Mouse (Mus musculus) adrenal gland, postnatal 4 days (tissue): ENCODE data around the gene Il11. TPM values are rescaled to one million over a fixed set of nuclear protein-coding genes. Genes with fewer than 3 reads are reported as not detected.
"Not testable (repeated sequence)": the region's sequence is repeated elsewhere in the genome, so short reads cannot be mapped to it uniquely, and the experiment has no call there.

Source experiments
- DNase-seq, 2 experiments: peaks; one replicate each; pipeline ENCODE4 v3.0.0; 2021 to 2022; ENCODE audit warnings: low spot score in 2 of 2, mixed read lengths in 2 of 2
- long read RNA-seq, 2 experiments: library from polyadenylated mRNA; stranded (forward); transcript quantifications; one replicate each; pipeline ENCODE4 v2.0.0; 2021
- total RNA-seq, 2 experiments: library from RNA; stranded (reverse); gene quantifications; 2 replicates each; pipeline ENCODE4 v1.2.3; 2021

The Il11 gene
- total RNA-seq = under 1 TPM; 0.14 to 0.31 TPM
- long read RNA-seq, experiment 1 = 0 reads
- long read RNA-seq, experiment 2, partial matches to known transcripts = 0 of 1 reads
- long read RNA-seq, experiment 2, other reads (novel, unspliced or antisense) = 1 of 1 reads

DNA sequence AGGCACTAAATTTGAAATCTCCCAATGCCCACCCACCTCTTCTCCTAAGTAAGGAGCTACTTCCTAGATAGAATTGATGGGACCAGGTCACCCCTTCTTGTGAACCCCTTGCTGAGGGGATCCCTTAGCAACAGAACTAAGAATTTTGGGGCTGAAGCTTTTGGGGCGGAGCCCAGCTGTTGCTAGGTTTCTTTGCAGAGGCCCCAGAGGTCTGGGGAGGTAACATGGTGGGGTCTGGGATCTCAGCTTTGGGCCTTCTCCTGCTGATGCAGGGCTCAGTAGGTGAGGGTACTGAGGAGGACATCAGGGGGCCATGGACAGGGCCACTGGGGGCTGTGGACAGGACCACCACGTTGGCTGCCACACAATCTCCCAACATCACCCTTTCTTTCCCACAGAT is at the start of gene Il11, which contains the start of gene Tmem190:
Il11 (minus strand) TSS at position 101 of the 400 bp plus-strand sequence.
Tmem190 (plus strand) TSS at position 179 of the 400 bp plus-strand sequence.
- DNase-seq = no peak

DNA sequence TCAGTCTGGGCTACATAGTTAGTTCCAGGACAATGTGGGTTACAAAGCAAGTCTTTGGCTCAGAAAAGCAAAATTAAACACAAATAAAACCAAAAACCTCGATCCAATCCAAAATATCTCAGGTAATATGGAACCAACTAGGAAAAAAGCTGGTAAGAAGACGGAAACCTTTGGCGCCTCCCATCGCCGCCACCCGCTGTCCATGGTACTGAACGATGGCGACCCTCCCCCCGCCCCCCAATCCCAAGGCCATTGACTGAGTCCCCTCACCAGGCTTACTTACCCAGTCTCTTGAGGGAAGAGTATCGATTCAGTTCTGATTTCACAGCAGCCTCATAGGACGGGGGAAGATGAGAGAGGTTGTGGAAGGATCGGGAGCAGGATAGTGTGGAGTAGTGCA is 47.8 kb upstream of the Il11 start:
- DNase-seq = no peak

DNA sequence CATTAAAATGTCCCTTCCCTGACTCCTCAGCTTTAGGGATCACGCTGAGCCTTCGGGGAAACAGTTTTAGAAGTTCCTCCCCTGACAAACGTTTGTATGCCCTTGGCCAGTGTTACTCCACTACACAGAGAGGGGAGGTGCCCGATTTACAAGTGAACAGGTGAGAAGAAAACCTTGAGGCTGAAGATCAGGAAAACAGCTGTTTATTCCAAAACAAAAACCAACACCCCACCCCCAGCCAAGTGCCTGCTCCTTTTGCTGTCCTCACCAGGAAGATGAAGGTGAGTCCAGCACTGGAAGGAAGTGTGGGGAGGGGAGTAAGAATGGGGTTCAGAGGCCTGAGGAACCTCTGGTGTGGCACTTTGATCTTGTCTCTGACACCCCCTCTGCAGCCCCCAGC is 42.7 kb upstream of the Il11 start:
- no peak for DNase-seq

DNA sequence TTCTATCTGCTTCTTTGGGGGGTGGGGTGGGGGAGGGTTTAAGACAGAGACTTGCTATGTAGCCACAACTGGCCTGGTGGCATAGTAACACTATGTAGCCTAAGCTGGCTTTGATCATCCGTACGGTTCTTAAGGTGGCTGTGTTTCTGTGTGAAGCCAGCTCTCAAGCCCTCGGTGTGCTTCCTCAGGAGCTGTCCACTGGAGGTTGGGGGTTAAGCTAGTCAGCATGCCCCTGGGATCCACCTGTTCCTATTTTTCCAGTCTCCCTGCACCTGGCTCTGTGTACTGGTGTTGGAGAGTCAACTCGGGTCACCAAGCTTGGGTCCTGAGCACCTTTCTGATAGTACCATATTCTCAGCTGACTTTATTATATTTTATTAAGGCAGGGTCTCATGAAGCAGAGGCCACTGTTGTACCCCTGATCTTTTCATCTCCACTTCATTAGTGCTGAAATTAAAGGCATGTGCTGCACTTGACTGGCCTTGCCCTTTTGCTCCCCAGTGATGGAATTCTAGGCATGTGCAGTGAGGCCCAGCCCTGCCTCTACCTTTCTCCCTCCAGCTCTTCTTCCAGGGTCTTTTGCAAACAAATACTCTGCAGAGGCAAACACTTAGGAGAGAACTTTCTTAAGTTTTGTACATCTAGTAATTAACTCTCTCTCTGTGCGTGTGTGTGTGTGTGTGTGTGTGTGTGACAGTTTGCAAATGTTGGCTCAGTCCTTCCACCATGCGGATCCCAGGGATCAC is 39.7 kb upstream of the Il11 start:
- DNase-seq = no peak

DNA sequence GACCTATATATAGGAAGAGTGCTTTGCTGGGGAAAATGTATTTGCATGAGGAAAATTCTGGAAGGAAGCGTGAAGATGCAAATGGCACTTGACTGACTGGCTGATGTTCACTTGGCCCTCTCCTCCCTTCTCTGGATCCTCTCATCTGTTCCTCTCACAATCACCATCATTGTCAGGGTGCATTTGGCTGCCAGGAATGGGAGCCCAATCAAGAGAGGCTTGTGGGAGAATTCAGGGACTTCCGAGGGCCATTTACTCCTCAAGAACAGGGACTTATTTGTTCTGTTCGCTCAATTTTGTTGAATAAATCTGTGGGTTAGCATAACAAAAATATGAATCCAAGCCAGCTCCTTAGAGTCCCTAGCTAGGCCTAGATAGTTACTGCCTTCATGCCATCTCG is 39.0 kb upstream of the Il11 start:
- no peak for DNase-seq

DNA sequence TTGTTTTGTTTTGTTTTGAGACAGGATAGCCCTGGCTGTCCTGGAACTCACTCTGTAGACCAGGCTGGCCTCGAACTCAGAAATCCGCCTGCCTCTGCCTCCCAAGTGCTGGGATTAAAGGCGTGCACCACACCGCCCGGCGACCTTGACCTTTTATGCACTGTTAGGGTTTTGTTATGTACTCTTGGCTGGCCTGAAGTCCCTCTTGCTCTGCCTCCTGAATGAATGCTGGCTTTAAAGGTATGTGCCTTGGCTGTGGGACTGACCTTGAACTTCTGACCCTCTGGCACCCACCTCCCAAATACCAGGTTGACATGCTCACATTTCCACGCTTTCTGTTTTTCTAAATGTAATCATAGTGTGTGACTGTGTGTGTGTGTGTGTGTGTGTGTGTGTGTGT is 38.3 kb upstream of the Il11 start:
- DNase-seq = not testable (repeated sequence)

DNA sequence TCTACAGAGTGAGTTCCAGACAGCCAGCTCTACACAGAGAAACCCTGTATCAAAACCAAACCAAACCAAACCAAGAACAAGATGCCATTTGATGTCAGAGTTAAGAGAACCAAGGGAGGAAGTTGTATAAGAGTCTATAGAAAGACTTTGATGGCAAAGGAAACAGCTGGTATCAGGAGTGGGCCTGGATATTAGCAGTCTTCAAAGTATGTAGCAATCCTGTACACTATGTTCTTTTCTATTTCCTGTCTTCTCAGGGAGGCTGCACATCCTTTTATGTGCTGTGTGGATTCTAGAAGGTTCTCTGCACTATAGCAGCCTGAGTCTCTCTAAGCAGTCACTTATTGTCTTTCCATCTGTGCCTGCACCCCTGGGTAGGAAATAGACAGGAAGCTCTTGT is 33.9 kb upstream of the Il11 start:
- no peak for DNase-seq

DNA sequence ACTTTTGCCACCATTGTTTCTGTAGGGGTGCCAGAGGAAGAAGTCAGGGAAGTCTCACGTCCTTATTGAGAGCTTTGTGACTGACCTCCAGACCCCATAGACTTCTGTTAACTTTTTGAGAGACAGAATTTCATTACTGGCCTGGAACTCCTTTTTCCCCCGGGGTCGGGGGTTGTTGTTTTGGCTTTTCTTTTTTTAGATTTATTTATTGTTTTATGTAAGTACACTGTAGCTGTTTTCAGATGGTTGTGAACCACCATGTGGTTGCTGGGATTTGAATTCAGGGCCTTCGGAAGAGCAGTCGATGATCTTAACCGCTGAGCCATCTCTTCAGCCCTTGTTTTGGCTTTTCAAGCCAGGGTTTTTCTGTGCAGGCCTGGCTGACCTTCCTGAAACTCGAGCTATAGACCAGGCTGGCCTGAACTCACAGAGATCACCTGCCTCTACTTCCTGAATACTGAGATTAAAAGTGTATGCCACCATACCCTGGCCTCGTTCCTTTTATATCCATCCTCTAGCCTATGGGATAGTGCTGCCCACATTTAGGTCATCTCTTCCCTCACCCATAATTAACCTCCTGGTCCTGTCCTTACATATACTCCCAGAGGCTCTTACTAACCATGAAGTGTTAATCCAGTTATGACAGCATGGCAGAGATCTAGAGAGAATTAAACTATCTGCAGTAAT is 30.6 kb upstream of the Il11 start:
- no peak for DNase-seq

DNA sequence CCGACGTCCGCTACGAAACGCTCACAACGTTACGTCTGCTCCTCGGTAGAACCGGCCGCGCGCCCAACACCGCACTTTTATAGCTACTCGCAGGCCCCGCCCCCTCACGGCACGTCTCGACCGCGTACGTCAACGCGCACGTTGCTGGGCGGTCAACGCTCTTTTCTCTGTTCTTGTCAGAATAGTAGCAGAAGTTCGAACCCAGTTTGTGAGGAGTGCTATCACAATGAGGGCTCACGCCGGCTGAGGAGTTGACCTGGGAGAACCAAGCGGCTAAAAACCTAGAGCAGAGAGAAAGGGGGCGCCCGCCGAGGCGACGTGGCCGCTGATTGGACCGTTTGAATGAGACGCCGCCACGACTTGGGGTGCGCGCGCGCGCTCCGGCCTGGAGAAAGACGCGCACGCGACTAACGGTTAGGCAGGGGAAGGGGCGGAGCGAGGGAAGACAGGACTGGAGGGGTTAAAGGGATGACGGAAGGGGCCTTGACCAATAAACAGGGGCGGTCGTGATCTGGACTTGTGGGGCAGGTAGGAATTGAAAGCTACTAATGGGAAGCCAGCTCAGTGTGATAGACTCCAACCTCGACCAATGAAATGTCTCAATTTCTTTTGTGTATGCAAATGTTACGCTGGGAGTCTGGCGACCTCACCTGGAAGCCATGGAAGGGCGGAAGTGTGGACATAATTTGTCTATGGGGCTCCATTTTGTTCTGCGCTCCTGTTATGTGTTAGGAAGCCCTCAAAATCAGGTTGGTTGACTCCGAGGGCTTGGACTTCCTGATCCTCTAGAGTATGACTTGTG is 29.8 kb upstream of the Il11 start, which contains the start of gene Ube2s:
Ube2s (minus strand) TSS at position 288 of the 802 bp plus-strand sequence.
- peak; percentile 90 to 94 for DNase-seq

DNA sequence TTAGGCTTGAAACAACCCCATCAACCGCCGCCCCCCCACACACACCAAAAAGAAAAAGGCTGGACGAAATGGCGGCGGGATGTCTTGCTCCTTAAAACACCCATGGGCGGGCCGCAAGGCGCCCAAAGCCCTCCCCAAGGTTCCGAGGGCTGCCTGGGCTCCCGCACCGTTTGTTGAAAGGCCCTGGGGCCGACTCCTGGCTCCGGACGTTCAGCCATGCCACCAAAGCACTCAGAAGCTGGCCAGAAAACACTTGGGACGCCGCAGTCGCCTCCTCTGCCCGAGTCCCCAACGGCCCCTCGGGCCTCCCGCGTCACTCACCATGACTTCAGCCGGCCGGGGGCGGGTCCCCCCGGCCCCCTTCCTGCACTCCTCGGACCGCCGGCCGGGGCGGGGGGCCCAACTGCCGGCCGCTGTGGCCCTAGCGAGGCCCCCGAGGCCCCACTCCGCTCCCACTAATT is 29.2 kb upstream of the Il11 start:
- peak; percentile 23 to 39 for DNase-seq

DNA sequence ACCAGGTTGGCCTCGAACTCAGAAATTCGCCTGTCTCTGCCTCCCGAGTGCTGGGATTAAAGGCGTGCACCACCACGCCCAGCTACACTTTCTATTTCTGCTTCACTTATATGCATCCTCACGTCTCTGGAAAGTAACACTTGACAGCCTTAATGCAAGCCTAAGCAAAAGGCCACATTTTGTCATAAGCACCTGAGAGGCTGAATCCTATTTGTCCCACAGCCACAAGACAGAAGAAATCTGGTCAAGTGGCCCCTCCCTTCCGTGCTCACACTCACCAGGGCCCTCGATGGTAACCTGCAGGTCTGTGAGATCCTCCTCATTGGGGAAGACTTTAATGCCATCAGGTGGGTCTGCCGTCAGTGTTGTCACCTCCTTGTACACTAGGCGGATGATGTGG is 28.5 kb upstream of the Il11 start:
- DNase-seq = not testable (repeated sequence)

DNA sequence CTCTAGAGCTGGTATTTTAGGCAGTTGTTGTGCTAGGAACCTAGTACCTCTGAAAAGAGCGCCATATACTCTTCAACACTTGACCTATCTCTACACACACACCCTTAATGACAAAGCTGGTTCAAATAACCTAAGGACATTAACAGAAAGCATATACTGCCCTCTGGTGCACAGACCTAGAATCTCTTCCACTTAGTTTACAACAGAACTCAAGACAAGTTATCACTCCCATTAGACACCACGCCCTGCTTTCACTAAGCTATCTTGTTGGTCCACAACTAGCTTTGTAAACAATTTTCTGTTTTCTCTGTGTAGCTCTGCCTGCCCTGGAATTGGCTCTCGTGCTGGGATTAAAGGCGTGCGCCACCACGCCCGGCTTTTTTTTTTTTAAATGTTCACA is 24.1 kb upstream of the Il11 start:
- DNase-seq = no peak

DNA sequence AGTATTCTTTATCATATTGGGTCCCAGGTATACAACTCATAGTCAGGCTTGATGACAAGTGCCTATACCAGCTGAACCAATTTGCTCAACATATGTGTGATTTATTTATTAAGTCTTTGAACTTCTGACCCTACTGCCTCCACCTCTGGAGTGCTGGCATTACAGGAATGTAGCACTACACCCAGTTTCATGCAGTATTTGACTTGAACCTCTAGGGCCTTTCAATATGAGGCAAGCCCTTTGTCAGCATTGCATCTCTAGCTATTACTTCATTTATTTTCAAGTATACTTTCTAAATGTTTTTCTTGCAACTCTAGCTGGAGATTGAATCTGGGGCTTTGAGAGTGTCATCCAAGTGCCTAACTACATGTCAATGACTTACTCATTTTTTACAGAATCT is 19.6 kb upstream of the Il11 start:
- DNase-seq = no peak

DNA sequence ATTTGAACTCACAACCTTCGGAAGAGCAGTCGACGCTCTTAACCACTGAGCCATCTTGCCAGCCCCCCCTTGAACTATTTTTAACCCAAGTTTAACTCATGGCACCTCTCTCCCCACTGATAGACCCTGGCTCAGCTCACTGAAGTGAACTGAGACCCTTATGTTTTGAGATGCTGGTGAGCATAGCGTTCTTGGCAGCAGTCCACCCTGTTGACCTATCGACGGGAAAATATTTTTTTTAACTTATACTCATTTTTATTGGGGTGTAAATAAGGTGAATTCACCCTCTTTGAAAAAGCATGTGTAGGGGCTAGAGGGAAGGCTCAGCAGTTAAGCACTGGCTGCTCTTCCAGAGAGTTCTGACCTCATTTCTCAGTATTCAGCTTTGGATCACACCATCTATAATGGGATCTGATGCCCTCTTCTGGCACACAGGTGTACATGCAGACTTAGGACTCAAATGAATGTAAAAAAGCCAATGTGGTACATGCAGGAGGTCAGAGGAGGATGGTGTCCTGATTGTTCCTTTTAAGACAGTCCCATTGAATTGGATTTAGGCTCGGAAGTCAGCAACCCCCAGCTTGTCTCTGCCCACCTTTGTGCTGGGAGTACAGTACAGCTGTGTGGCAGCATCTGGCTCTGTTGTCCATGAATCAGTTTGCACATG is 13.2 kb upstream of the Il11 start:
- DNase-seq = no peak

DNA sequence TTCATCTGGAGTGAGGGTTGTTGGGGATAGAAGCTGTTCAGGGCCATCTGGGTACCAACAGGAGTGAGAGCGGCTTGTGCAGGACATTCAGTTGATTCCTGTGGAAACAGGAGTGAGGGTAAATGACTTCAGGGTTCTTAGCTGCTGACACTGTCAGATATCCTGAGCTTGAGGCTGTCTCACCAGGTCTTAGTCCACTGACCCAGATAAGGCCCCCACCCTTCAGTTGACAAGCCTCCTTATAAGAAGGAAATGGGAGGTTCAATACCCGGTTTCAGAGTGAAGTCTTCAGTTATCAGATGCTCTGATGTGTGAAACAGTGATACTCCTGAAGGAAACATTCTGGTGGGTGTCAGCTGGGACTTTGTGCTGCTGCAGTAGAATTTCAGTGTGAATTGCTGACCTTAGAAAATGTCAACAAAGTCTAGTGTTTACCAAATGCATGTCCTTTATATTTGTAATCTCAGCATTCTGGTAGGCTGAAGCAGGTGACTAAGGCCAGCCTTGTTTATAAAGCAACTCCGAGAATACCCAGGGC is 12.0 kb upstream of the Il11 start:
- DNase-seq = no peak

DNA sequence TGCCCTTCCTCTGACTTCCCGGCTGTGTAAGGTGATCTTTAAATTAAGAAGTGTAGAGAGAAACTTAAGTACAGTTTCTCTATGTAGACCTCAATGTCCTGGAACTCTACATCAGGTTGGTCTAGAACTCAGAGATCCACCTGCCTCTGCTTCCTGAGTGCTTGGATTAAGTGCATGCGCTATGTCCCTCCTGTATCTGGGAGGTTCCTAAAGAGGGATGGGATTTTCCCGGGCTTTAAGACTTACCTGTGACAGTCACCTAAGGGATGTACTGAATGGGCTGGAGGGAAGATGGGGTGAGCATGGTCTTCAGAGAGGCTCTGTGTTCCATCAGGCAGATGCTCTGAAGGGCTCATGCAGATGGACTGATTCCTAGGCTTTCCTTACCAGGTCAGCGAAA is 11.0 kb upstream of the Il11 start:
- no peak for DNase-seq

DNA sequence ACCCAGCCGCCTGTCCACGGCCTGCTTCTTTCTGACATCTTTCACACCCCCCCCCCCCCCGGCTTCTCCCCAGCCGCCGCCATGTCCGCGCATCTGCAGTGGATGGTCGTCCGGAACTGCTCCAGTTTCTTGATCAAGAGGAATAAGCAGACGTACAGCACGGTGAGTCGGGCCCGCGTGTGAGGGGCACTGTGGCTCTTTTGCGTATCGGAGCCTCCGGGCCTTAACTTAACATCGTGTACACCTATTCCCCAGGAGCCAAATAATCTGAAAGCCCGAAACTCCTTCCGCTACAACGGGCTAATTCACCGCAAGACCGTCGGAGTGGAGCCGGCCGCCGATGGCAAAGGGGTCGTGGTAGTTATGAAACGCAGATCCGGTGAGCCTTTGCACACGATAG is 10.6 kb upstream of the Il11 start:
- DNase-seq = not testable (repeated sequence)

DNA sequence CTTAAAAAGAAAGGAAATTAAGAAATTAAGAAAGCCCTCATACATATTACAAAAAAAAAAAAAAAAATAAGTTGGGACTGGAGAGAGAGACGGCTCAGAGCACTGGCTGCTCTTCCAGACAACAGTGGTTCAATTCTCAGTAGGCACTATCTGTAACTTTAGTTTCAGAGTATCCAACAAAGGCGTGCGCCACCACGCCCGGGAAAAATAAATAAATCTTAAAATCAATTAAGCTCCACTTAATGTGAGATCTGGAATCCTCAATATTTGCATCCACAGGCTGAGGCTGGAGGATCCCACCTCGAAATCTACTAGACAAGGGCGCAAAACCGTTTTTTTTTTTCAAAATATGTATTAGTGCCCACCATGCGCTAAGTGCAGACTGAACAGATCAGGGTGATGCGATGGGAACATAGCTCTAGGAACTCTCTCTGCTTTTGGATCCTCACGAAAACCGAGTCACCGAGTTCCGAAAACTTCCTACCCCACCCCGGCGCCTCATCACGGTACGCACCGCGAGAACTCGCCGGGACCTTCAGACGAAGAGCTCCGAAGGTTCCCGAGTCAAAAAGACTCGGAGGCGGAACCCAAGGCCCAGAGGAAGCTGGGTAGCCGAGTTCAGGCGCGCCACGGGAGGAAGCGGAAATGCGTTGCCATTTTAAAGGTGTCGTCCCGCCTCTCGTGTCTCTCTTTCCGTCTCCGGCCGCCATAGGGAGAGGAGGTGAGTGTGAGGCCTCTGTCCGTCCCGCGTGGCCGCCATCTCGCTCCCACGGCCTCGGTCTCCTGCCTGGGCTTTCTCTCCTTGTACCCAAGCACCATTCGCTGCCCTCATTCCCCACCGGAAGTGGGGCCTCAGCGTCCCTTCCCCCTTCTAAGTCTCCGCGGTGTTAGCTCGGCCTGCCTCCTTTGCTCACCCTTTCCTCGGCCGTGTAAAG is 9.9 kb upstream of the Il11 start, which contains the start of gene Rpl28:
Rpl28 (plus strand) TSS at position 597 of the 935 bp plus-strand sequence.
- peak; percentile 73 to 87 for DNase-seq

DNA sequence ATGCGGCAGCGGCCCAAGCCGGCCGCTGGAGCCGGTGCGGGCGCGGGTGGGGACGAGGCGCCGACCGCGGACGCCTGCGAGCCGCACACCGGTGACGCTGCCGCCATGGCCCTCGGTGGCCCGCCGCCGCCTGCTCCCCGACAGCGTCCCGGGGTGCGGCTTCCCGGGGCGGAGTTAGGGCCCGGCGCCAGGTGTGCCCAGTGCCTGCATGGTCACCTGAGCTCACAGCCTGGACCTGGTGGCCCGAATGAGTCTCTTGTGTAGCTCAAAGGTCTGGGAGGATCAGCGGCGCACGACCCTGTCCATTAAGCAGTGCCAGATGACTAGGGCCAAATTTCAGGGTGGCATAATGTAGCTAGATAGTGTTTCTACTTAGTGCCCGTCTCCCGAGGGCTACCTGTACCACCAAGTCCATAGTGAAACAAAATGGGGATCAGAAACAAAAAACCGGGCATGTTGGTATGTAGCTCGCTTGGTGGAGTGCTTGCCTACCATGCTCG is 6.8 kb upstream of the Il11 start, which contains the start of gene Tmem238:
Tmem238 (minus strand) TSS at position 221 of the 500 bp plus-strand sequence.
- no peak for DNase-seq
